Mouse (Mus musculus): ENCODE measurements around the gene Tgfb1. TPM values are rescaled to one million over a fixed set of nuclear protein-coding genes. Genes with fewer than 3 reads are reported as not detected.

Gene Tgfb1
- 11.9 and 17.6 TPM in 2 replicates for polyA plus RNA-seq (2012; rRNA removed)

GRCm38 (mm10) chr7:25686680-25687531 lies at the start of gene Tgfb1:
TSS of gene Tgfb1 (plus strand) at chr7:25687002.

DNA sequence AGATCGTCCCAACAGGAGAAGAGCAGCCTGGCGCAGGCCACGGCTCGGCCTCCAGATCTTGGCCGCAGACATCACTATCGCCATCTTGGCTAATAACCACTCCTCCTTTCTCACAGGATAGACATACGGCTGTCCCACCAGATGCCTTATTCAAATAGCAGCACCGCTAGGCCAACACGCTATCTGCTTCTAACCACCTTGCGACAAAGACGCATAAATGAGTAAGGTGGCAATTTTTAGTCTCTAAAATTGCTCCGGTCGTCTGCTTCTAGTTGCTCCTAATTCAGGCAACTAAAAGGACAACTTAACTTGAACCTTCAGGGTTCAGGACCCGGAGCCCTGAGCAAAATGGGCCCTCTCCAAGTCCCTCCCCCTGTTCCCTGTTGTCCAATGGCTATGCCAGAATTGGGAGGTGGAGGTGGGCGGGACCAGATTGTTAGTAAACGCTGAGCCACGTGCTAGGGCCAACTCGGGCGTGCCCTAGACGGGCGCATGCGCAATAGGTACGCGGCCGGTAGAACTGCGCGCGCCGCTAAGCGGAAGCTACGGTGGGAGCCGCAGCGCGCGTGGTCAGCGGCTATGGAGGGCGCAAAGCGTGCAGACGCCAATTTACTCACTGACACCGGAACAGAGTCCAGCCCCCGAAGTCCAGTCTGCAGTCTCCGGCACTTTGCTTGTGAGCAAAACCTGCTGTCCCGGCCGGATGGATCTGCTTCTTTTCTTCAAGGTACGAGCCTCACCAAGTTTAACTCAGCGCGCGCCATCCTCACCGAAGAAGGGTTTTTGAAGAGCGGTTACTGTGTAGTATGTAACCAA lies 27.9 kb upstream of the Tgfb1 start, which contains the start of the genes Bckdha and Exosc5:
Gene Bckdha (minus strand): TSS at position 325 of the 816 bp plus-strand sequence.
Gene Exosc5 (plus strand): TSS at position 508 of the 816 bp plus-strand sequence.

GRCm38 (mm10) chr7:25674719-25675300 lies 12.0 kb upstream of the Tgfb1 start, which contains the start of gene Tmem91:
TSS of gene Tmem91 (minus strand) at chr7:25675166.

GRCm38 (mm10) chr7:25680514-25681258 lies 6.1 kb upstream of the Tgfb1 start, which contains the start of gene B9d2:
TSS of gene B9d2 (plus strand) at chr7:25680780.

GRCm38 (mm10) chr7:25718788-25719417 lies 32.1 kb downstream of the Tgfb1 start, which contains the start of gene Ccdc97:
TSS of gene Ccdc97 (minus strand) at chr7:25719088.

Other genes starting within 250 kb of the Tgfb1 start
- 4.1 and 5.9 TPM in 2 replicates for gene Ceacam1, start 209.4 kb upstream of the Tgfb1 start, polyA plus RNA-seq (2012; rRNA removed)
- gene Ceacam2, start 147.1 kb upstream of the Tgfb1 start, polyA plus RNA-seq (2012; rRNA removed), result not detected in 2 replicates
- not detected in 2 replicates for gene Erich4, start 71.1 kb upstream of the Tgfb1 start, polyA plus RNA-seq (2012; rRNA removed)
- 43.1 and 44.3 TPM in 2 replicates for gene Dmac2, start 67.6 kb upstream of the Tgfb1 start, polyA plus RNA-seq (2012; rRNA removed)
- gene B3gnt8, start 60.3 kb upstream of the Tgfb1 start, polyA plus RNA-seq (2012; rRNA removed), result 7.9 and 10.2 TPM in 2 replicates
- 233 and 278 TPM in 2 replicates for gene Bckdha, start 28.0 kb upstream of the Tgfb1 start, polyA plus RNA-seq (2012; rRNA removed)
- 50.2 and 58.9 TPM in 2 replicates for gene Exosc5, start 27.8 kb upstream of the Tgfb1 start, polyA plus RNA-seq (2012; rRNA removed)
- gene Tmem91, start 11.8 kb upstream of the Tgfb1 start, polyA plus RNA-seq (2012; rRNA removed), result 0.14 and 0.45 TPM in 2 replicates
- gene B9d2, start 6.2 kb upstream of the Tgfb1 start, polyA plus RNA-seq (2012; rRNA removed), result 16.9 and 24.4 TPM in 2 replicates
- gene Ccdc97, start 32.1 kb downstream of the Tgfb1 start, polyA plus RNA-seq (2012; rRNA removed), result 33.8 and 34.5 TPM in 2 replicates
- gene Hnrnpul1, start 67.8 kb downstream of the Tgfb1 start, polyA plus RNA-seq (2012; rRNA removed), result 19.3 and 19.7 TPM in 2 replicates
- gene Axl, start 101.7 kb downstream of the Tgfb1 start, polyA plus RNA-seq (2012; rRNA removed), result 24.4 and 24.7 TPM in 2 replicates
- gene Cyp2s1, start 129.9 kb downstream of the Tgfb1 start, polyA plus RNA-seq (2012; rRNA removed), result 302 and 325 TPM in 2 replicates
- 0.26 and 0.31 TPM in 2 replicates for gene Cyp2b10, start 210.6 kb downstream of the Tgfb1 start, polyA plus RNA-seq (2012; rRNA removed)

All from stomach, adult 2 months (tissue).